Mouse (Mus musculus): Measurements from ENCODE around the gene Mpi. TPM values are rescaled to one million over a fixed set of nuclear protein-coding genes. Genes with fewer than 3 reads are reported as not detected.

Gene Mpi
- polyA plus RNA-seq, 1 experiment: 89.6 TPM

DNA sequence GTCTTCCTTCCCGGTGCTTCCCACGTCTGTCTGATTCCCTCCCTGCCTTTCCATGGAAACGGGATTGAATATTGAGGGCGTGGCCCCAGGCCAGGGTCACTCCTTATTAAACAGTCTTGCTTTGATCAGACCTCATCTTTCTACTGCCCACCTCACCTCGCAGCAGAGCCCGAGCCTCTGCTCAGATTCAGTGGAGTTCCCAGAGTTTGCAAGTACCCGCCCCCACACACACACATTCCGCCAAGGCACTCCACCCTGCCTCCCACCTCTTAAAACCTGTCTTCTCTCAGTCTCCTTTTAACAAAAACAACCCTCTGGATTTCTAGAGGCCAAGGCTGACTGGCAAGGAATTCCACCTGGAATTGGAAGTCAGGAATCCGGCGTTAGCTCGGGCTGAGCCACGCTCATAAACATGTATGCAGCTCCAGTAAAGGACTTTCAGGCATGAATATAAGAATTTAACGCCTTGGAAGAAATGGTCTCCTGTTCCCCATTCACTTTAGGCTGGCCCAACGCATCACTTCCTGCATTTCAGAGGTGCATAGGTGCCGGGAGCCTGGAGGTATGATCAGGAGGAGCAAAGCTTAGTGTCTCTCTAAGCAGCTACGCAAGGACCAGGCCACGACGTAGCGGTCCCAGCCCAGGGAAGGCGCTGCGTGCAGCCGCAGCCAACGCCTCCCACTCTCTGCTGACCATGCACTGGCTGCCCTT is 49.5 kb downstream of the Mpi start:
- Histone ChIP-seq H3K27me3 (ENCODE audit: control insufficient read depth, insufficient read depth, insufficient read length) (peaks cover 8% of the 10 kb centered on the region), H3K36me3 (ENCODE audit: control insufficient read depth, insufficient read depth) (no peaks in the 10 kb centered on the region)

DNA sequence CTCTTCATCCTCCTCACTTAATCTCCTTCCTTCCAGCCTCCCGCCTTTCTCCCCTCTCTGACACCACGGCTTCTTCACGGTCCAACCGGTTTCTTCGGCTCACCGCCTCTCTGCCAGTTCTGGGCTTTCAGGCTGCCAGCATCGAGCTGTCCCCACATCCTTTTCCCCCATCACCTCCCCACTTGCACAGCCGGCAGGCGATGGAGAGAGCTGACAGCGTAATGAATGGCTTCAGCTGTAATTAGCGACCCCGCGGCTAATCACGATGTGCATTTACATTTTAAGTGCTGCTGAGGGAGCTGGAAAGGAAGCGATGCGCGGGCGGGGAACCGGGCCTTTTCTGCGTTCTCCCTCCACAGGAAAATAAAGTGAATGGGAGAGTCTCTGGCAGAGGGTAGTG is 50.7 kb downstream of the Mpi start:
- no peaks in the 10 kb centered on the region for H3K79me2 ChIP-seq (ENCODE audit: control insufficient read depth, insufficient read depth)
- no peak overlapping the region for H3K4me2 ChIP-seq (ENCODE audit: low read depth)
- peaks cover 8% of the 10 kb centered on the region for H3K27me3 ChIP-seq (ENCODE audit: control insufficient read depth, insufficient read depth, insufficient read length)
- H3ac ChIP-seq (ENCODE audit: control insufficient read depth, insufficient read length): no peak overlapping the region
- TF ChIP-seq USF1 (IDR thresholded peaks at IDR 0.05; ENCODE audit: low read depth) (no peak), CEBPB (IDR thresholded peaks at IDR 0.05; ENCODE audit: insufficient read depth, poor library complexity, severe bottlenecking) (no peak)
- H3K4me3 ChIP-seq: no peak overlapping the region
- H3K36me3 ChIP-seq (ENCODE audit: control insufficient read depth, insufficient read depth): no peaks in the 10 kb centered on the region

More for the DNA sequence above, 49.5 kb downstream of the Mpi start:
- no peak overlapping the region for H3ac ChIP-seq (ENCODE audit: control insufficient read depth, insufficient read length)
- H3K79me2 ChIP-seq (ENCODE audit: control insufficient read depth, insufficient read depth): no peaks in the 10 kb centered on the region
- no peak overlapping the region for H3K4me3 ChIP-seq
- TF ChIP-seq TCF3 (IDR thresholded peaks at IDR 0.05; ENCODE audit: insufficient read length, low read depth): no peak
- no peak for TF ChIP-seq TCF12 (IDR thresholded peaks at IDR 0.05; ENCODE audit: insufficient read depth, poor library complexity, severe bottlenecking)
- TF ChIP-seq E2F4 (IDR thresholded peaks at IDR 0.05; ENCODE audit: insufficient read depth): no peak
- TF ChIP-seq SRF (IDR thresholded peaks at IDR 0.05; ENCODE audit: control insufficient read depth, insufficient read length, low read depth): no peak
- TF ChIP-seq MAX (IDR thresholded peaks at IDR 0.05; ENCODE audit: low read depth): no peak
- TF ChIP-seq CEBPB (IDR thresholded peaks at IDR 0.05; ENCODE audit: insufficient read depth, poor library complexity, severe bottlenecking): no peak
- TF ChIP-seq REST (IDR thresholded peaks at IDR 0.05; ENCODE audit: insufficient read depth, insufficient read length): no peak
- no peak for TF ChIP-seq USF1 (IDR thresholded peaks at IDR 0.05; ENCODE audit: low read depth)
- TF ChIP-seq POLR2A (IDR thresholded peaks at IDR 0.05; ENCODE audit: insufficient read length, low read depth): no peak
- TF ChIP-seq MYOD1 (IDR thresholded peaks at IDR 0.05; ENCODE audit: control insufficient read depth in 1 of 3, insufficient read length in 2 of 3, low read depth in 2 of 3): no peak
- TF ChIP-seq POLR2AphosphoS2 (IDR thresholded peaks at IDR 0.05; ENCODE audit: insufficient read length, low read depth): no peak
- TF ChIP-seq MYOG (IDR thresholded peaks at IDR 0.05; ENCODE audit: control insufficient read depth in 1 of 3, insufficient read depth in 1 of 3, insufficient read length in 2 of 3, low read depth in 2 of 3): no peak
- H3K4me2 ChIP-seq (ENCODE audit: low read depth): no peak overlapping the region

DNA sequence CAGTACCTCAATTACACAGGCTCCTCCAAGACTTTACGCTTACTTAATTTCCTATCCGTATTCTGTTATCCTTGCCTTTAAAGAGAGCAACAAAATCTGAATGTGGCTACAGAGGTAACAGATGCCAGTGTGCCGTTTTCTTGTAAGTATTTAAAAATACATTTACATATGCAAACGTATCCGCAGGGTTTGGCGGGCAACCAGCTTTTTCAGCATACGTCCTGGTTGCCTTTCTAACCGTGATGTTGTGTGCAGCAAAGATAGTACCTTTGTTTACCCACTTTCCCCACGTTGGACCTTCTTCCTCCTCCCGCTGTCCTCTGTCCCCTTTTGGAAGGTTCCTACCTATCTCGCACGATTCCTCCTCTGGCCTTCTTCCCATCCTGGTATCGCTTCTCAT is 51.1 kb downstream of the Mpi start:
- peaks cover 8% of the 10 kb centered on the region for H3K27me3 ChIP-seq (ENCODE audit: control insufficient read depth, insufficient read depth, insufficient read length)
- H3K4me3 ChIP-seq: no peak overlapping the region
- H3K36me3 ChIP-seq (ENCODE audit: control insufficient read depth, insufficient read depth): no peaks in the 10 kb centered on the region
- H3K4me2 ChIP-seq (ENCODE audit: low read depth): no peak overlapping the region
- TF ChIP-seq TCF12 (IDR thresholded peaks at IDR 0.05; ENCODE audit: insufficient read depth, poor library complexity, severe bottlenecking) (no peak), POLR2A (IDR thresholded peaks at IDR 0.05; ENCODE audit: insufficient read length, low read depth) (no peak), POLR2AphosphoS2 (IDR thresholded peaks at IDR 0.05; ENCODE audit: insufficient read length, low read depth) (no peak), MYOD1 (IDR thresholded peaks at IDR 0.05; ENCODE audit: control insufficient read depth in 1 of 3, insufficient read length in 2 of 3, low read depth in 2 of 3) (no peak), MAX (IDR thresholded peaks at IDR 0.05; ENCODE audit: low read depth) (no peak), MYOG (IDR thresholded peaks at IDR 0.05; ENCODE audit: control insufficient read depth in 1 of 3, insufficient read depth in 1 of 3, insufficient read length in 2 of 3, low read depth in 2 of 3) (no peak), USF1 (IDR thresholded peaks at IDR 0.05; ENCODE audit: low read depth) (no peak), E2F4 (IDR thresholded peaks at IDR 0.05; ENCODE audit: insufficient read depth) (no peak), SRF (IDR thresholded peaks at IDR 0.05; ENCODE audit: control insufficient read depth, insufficient read length, low read depth) (no peak)
- H3ac ChIP-seq (ENCODE audit: control insufficient read depth, insufficient read length): no peak overlapping the region
- H3K79me2 ChIP-seq (ENCODE audit: control insufficient read depth, insufficient read depth): no peaks in the 10 kb centered on the region

DNA sequence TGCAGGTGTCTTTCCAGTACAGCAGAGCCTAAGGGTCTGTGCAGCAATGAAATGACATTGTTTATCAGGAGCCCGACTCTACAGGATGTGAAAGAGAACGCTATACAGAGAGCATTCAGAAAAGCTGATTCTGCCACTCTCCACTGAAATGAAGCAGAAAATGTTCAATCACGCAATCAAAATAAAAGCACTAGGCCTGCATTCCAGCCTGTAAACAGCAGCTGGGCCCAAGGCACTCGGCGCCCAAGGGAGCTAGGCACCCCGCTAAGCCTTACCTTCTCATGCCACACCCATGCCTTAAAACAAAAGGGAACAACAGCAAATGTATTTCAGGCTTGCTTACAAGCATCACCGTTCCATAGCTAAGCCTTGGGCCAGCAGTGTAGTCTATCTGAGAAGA is 54.0 kb downstream of the Mpi start:
- no peaks in the 10 kb centered on the region for H3K36me3 ChIP-seq (ENCODE audit: control insufficient read depth, insufficient read depth)
- H3K4me3 ChIP-seq: no peak overlapping the region
- H3K27me3 ChIP-seq (ENCODE audit: control insufficient read depth, insufficient read depth, insufficient read length): peaks cover 8% of the 10 kb centered on the region
- H3K4me2 ChIP-seq (ENCODE audit: low read depth): no peak overlapping the region
- H3K79me2 ChIP-seq (ENCODE audit: control insufficient read depth, insufficient read depth): no peaks in the 10 kb centered on the region
- no peak overlapping the region for H3ac ChIP-seq (ENCODE audit: control insufficient read depth, insufficient read length)
- TF ChIP-seq REST (IDR thresholded peaks at IDR 0.05; ENCODE audit: insufficient read depth, insufficient read length): no peak
- TF ChIP-seq USF1 (IDR thresholded peaks at IDR 0.05; ENCODE audit: low read depth): no peak
- TF ChIP-seq POLR2A (IDR thresholded peaks at IDR 0.05; ENCODE audit: insufficient read length, low read depth): no peak
- TF ChIP-seq POLR2AphosphoS2 (IDR thresholded peaks at IDR 0.05; ENCODE audit: insufficient read length, low read depth): no peak
- no peak for TF ChIP-seq CEBPB (IDR thresholded peaks at IDR 0.05; ENCODE audit: insufficient read depth, poor library complexity, severe bottlenecking)
- no peak for TF ChIP-seq MAX (IDR thresholded peaks at IDR 0.05; ENCODE audit: low read depth)
- no peak for TF ChIP-seq SRF (IDR thresholded peaks at IDR 0.05; ENCODE audit: control insufficient read depth, insufficient read length, low read depth)

DNA sequence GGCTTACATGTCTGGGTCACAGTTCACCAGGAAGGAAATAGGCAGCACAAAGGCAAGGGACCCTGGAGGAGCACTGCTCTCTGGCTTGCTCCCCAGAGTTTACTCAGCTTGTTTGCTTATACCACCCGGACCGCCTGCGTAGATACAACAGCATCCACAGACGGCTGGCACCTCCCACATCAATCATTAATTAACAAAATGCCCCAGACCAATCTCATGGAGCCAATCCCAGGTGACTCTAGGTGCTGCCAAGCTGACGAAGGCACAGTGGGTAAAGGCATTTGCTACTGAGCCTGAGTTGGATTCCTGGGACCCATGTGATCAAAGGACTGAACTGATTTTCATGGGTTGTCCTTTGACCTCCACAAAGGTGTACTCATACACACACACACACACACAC is 55.3 kb downstream of the Mpi start:
- H3K4me3 ChIP-seq: no peak overlapping the region
- peaks cover 8% of the 10 kb centered on the region for H3K27me3 ChIP-seq (ENCODE audit: control insufficient read depth, insufficient read depth, insufficient read length)
- H3K79me2 ChIP-seq (ENCODE audit: control insufficient read depth, insufficient read depth): no peaks in the 10 kb centered on the region
- TF ChIP-seq TCF3 (IDR thresholded peaks at IDR 0.05; ENCODE audit: insufficient read length, low read depth) (no peak), SRF (IDR thresholded peaks at IDR 0.05; ENCODE audit: control insufficient read depth, insufficient read length, low read depth) (no peak), E2F4 (IDR thresholded peaks at IDR 0.05; ENCODE audit: insufficient read depth) (no peak), CEBPB (IDR thresholded peaks at IDR 0.05; ENCODE audit: insufficient read depth, poor library complexity, severe bottlenecking) (no peak), REST (IDR thresholded peaks at IDR 0.05; ENCODE audit: insufficient read depth, insufficient read length) (no peak), TCF12 (IDR thresholded peaks at IDR 0.05; ENCODE audit: insufficient read depth, poor library complexity, severe bottlenecking) (no peak), POLR2AphosphoS2 (IDR thresholded peaks at IDR 0.05; ENCODE audit: insufficient read length, low read depth) (no peak), USF1 (IDR thresholded peaks at IDR 0.05; ENCODE audit: low read depth) (no peak), POLR2A (IDR thresholded peaks at IDR 0.05; ENCODE audit: insufficient read length, low read depth) (no peak), MYOD1 (IDR thresholded peaks at IDR 0.05; ENCODE audit: control insufficient read depth in 1 of 3, insufficient read length in 2 of 3, low read depth in 2 of 3) (no peak)
- no peaks in the 10 kb centered on the region for H3K36me3 ChIP-seq (ENCODE audit: control insufficient read depth, insufficient read depth)
- H3ac ChIP-seq (ENCODE audit: control insufficient read depth, insufficient read length): no peak overlapping the region
- H3K4me2 ChIP-seq (ENCODE audit: low read depth): no peak overlapping the region

All from myocyte (in vitro differentiated cells).